Mouse (Mus musculus) c-Kit-positive CD71-positive TER-119-negative erythroid progenitor cells, embryonic 14.5 days (primary cell): Measurements from ENCODE around the gene Dytn.

Experiments
- DNase-seq: peaks from one replicate; pipeline ENCODE4 v3.0.0-alpha.2; 2013; ENCODE audit warnings: low read depth

Dytn gene

DNA sequence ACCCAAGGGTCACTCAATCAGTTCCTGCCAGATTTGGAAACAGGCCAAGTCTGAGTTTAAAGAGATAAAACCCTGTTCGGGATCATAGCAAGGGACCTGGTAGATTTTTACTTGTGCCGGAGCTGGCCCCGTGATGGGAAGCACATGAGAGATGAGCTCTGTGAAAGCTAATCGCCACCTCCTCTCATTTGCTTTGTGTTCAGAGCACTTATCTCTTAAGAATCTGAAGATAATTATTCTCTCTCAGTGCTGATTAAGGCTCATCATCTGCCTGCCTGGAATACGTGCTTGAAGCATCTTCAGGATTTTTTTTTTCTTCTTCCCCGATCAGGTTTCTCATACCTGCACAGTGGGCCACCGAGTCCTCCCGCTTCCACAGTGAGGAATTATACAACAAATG, 107.6 kb downstream of the Dytn start:
- no peak for DNase-seq

DNA sequence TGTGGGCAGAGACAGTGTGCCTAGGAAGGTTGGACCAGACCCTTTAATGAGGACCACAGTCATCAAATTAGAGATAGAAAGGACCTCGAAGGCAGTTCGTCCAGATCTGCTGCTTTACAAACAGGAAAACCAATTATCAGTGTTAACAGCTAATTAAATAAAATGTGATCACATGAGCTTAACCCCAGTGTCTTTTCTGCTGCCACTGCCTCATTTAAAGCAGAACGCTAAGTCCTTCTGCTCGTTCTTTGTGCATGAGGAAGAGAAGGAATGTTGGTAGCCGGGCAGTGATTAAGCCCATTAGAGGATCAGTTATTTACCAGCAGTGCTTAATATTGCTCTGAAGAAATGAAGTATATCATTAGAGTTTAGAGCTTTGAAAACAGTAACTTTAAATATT, 109.9 kb downstream of the Dytn start:
- no peak for DNase-seq

GRCm38 (mm10) chr1:63573864-63574611, 112.7 kb downstream of the Dytn start:
- DNase-seq = no peak

- DNase-seq = no peak
Measured at GRCm38 (mm10) chr1:63573432-63573831, 113.3 kb downstream of the Dytn start.
